ENCODE assay signal across 10 mouse cellular contexts in genomic region chr4:135823298-135823697, GRCm38 (mm10). TPM values are rescaled to one million over a fixed set of nuclear protein-coding genes. Genes with fewer than 3 reads are reported as not detected.
A peak's percentile ranks its signal among the peaks of the same experiment; 100 is the strongest.
DNase-seq lines count a peak whose midpoint lies in the region; ATAC-seq lines count a peak whose summit lies in the region.
"Had no signal": no experiment of that assay in that cellular context is flagged by ENCODE, and none has a peak within 500 bp of the region (broad histone marks: within the 10 kb centered on the region; RNA-seq: fewer than 3 reads in every experiment).

No protein-coding gene starts in this region.

- H3K27ac ChIP-seq in liver, embryonic 11.5 days (ENCODE audit: low read depth, low read length): no peak overlapping the region
- H3K27ac ChIP-seq in midbrain, embryonic 11.5 days (ENCODE audit: low read depth, low read length): no peak overlapping the region
- H3K27ac ChIP-seq: lung, embryonic 15.5 days had no signal

- H3K4me3 ChIP-seq in liver, embryonic 11.5 days (ENCODE audit: low read depth, low read length): no peak overlapping the region
- no peak overlapping the region for H3K4me3 ChIP-seq in midbrain, embryonic 11.5 days (ENCODE audit: low read depth, low read length)
- H3K4me3 ChIP-seq: heart, embryonic 12.5 days; lung, embryonic 15.5 days had no signal

- H3K27me3 ChIP-seq in liver, embryonic 11.5 days (replicated peaks; ENCODE audit: control insufficient read depth, insufficient read depth, low read length): no peaks in the 10 kb centered on the region
- no peaks in the 10 kb centered on the region for H3K27me3 ChIP-seq in midbrain, embryonic 11.5 days (ENCODE audit: control insufficient read depth, insufficient read depth, low read length)
- H3K27me3 ChIP-seq: heart, embryonic 12.5 days; lung, embryonic 15.5 days had no signal

- H3K9ac ChIP-seq in liver, embryonic 11.5 days (ENCODE audit: low read depth, low read length): no peak overlapping the region
- H3K9ac ChIP-seq in midbrain, embryonic 11.5 days (ENCODE audit: low read length): no peak overlapping the region
- H3K9ac ChIP-seq: heart, embryonic 12.5 days; lung, embryonic 15.5 days had no signal

- no peaks in the 10 kb centered on the region for H3K9me3 ChIP-seq in liver, embryonic 11.5 days (ENCODE audit: control insufficient read depth, low read length)
- peaks cover 3% of the 10 kb centered on the region for H3K9me3 ChIP-seq in midbrain, embryonic 11.5 days (ENCODE audit: control insufficient read depth, low read length)
- H3K9me3 ChIP-seq: heart, embryonic 12.5 days; lung, embryonic 15.5 days had no signal

- H3K36me3 ChIP-seq in liver, embryonic 11.5 days (ENCODE audit: control insufficient read depth, insufficient read depth, low read length): no peaks in the 10 kb centered on the region
- H3K36me3 ChIP-seq in midbrain, embryonic 11.5 days (ENCODE audit: control insufficient read depth, insufficient read depth, low read length): no peaks in the 10 kb centered on the region
- H3K36me3 ChIP-seq: heart, embryonic 12.5 days; lung, embryonic 15.5 days had no signal

- intact Hi-C loops in gastrocnemius, postnatal 36 days (cut with DNase I): no loop called here

- no peak for ATAC-seq in liver, embryonic 11.5 days (replicated peaks; ENCODE audit: low FRiP score)
- no peak for ATAC-seq in midbrain, embryonic 11.5 days (ENCODE audit: low FRiP score)

- 50% methylated on average over 2 of the region's 2 CpGs for WGBS in liver, embryonic 11.5 days
- WGBS in midbrain, embryonic 11.5 days: 65% methylated on average over 2 of the region's 2 CpGs

- peak; percentile 71 to 76 for DNase-seq in cerebellum, postnatal 10 days
- DNase-seq in cerebellum, adult 9-10 months: no peak
- peak; percentile 61 for DNase-seq in liver
- no peak for DNase-seq in liver, embryonic 11.5 days (ENCODE audit: low spot score)
- DNase-seq in c-Kit-negative CD71-positive TER-119-positive erythroid progenitor cells, embryonic 14.5 days (ENCODE audit: low read depth, low spot score): peak; percentile 55
- DNase-seq in retina, postnatal 7 days (ENCODE audit: low read depth, low spot score): peak; percentile 33
- no peak for DNase-seq in midbrain, embryonic 11.5 days (ENCODE audit: low spot score, missing footprints)
- no peak for DNase-seq in gastrocnemius, postnatal 36 days

- H3K4me2 ChIP-seq in liver, embryonic 11.5 days: no peak overlapping the region
- H3K4me2 ChIP-seq in midbrain, embryonic 11.5 days: no peak overlapping the region
- H3K4me2 ChIP-seq: heart, embryonic 12.5 days; lung, embryonic 15.5 days had no signal

- no peaks in the 10 kb centered on the region for H3K4me1 ChIP-seq in liver, embryonic 11.5 days (replicated peaks; ENCODE audit: control insufficient read depth, insufficient read depth, low read length)
- H3K4me1 ChIP-seq in midbrain, embryonic 11.5 days (ENCODE audit: control insufficient read depth, insufficient read depth, low read length): no peaks in the 10 kb centered on the region; the same call in 1 of the 2 replicates

RNA-seq across cellular contexts. Expression of gene Srsf10, which starts 32.2 kb away (rescaled TPM):
- 233 and 249 TPM in 2 replicates for polyA plus RNA-seq in liver, embryonic 11.5 days (2014; fragmentation: Nextera tagmentation; extraction: Ambion mirVana)
- 434 and 444 TPM in 2 replicates for polyA plus RNA-seq in midbrain, embryonic 11.5 days (2014; fragmentation: Nextera tagmentation; extraction: Ambion mirVana)
- 10 to 100 TPM; 23.7 to 23.9 TPM for total RNA-seq in gastrocnemius, postnatal 36 days (2021)

RNA-seq across cellular contexts. Expression of gene Pnrc2, which starts 50.4 kb away (rescaled TPM):
- polyA plus RNA-seq in liver, embryonic 11.5 days (2014; fragmentation: Nextera tagmentation; extraction: Ambion mirVana): 133 and 147 TPM in 2 replicates
- polyA plus RNA-seq in midbrain, embryonic 11.5 days (2014; fragmentation: Nextera tagmentation; extraction: Ambion mirVana): 258 and 259 TPM in 2 replicates
- total RNA-seq in gastrocnemius, postnatal 36 days (2021): 10 to 100 TPM; 25.4 to 31.2 TPM

Comparison
In these comparisons a context has a peak if more than half of its experiments do, and no peak if none do; other contexts are left out.
1. DNase-seq: peak in cerebellum, postnatal 10 days (2 of 2), liver (single experiment), c-Kit-negative CD71-positive TER-119-positive erythroid progenitor cells, embryonic 14.5 days (single experiment) and retina, postnatal 7 days (single experiment); none in cerebellum, adult 9-10 months (single experiment), liver, embryonic 11.5 days (single experiment), midbrain, embryonic 11.5 days (single experiment) and gastrocnemius, postnatal 36 days (0 of 2).